Mouse (Mus musculus) heart, embryonic 10.5 days (tissue): ENCODE results near the gene Arid1b. TPM values are rescaled to one million over a fixed set of nuclear protein-coding genes. Genes with fewer than 3 reads are reported as not detected.

ENCODE experiments used
- DNase-seq: peaks from one replicate; pipeline ENCODE4 v3.0.0-alpha.2; 2017; ENCODE audit warnings: low spot score
- H3K27ac ChIP-seq: fragments of 300-500 bp; sonication (generic); 2 replicates; pipeline ENCODE4 v1.5.1; 2016; ENCODE audit warnings: mild to moderate bottlenecking
- H3K27me3 ChIP-seq: fragments of 300-500 bp; sonication (generic); 2 replicates; pipeline ENCODE4 v1.6.1; 2016; ENCODE audit warnings: mild to moderate bottlenecking; ENCODE audit not compliant: poor library complexity, insufficient read depth, severe bottlenecking
- H3K36me3 ChIP-seq: fragments of 300-500 bp; sonication (generic); 2 replicates; pipeline ENCODE4 v1.6.1; 2016; ENCODE audit warnings: mild to moderate bottlenecking, moderate library complexity
- H3K4me1 ChIP-seq: fragments of 300-500 bp; sonication (generic); 2 replicates; pipeline ENCODE4 v1.6.1; 2016; ENCODE audit warnings: mild to moderate bottlenecking
- H3K4me3 ChIP-seq: fragments of 300-500 bp; sonication (generic); 2 replicates; pipeline ENCODE4 v1.5.1; 2016; ENCODE audit warnings: mild to moderate bottlenecking, moderate library complexity
- H3K9me3 ChIP-seq: fragments of 300-500 bp; sonication (generic); 2 replicates; pipeline ENCODE4 v1.6.1; 2016; ENCODE audit warnings: mild to moderate bottlenecking, moderate library complexity
- WGBS: fragments of 180-500 bp; shearing (Covaris S2); methylation state at CpG from one replicate; pipeline ENCODE4 v1.1.7; 2016; 5-methylcytosine and 5-hydroxymethylcytosine counted together
- polyA plus RNA-seq: library from polyadenylated mRNA; unstranded; fragments of >200 nt; fragmentation: Nextera tagmentation; extraction: Ambion mirVana; gene quantifications from 2 replicates; pipeline ENCODE4 v1.2.1, GENCODE M21; 2016

Arid1b gene
- polyA plus RNA-seq, 1 experiment from 2014 or later = 8.4 TPM

- WGBS = 61% methylated on average over 9 of the region's 9 CpGs
- no peak overlapping the region for H3K27ac ChIP-seq
- H3K9me3 ChIP-seq = no peaks in the 10 kb centered on the region
- peaks cover 28% of the 10 kb centered on the region; the same call in 1 of the 2 replicates for H3K4me1 ChIP-seq
- H3K4me3 ChIP-seq = no peak overlapping the region
- no peaks in the 10 kb centered on the region for H3K36me3 ChIP-seq
- H3K27me3 ChIP-seq = no peaks in the 10 kb centered on the region
- no peak for DNase-seq
Observed at GRCm38 (mm10) chr17:5258978-5259377, 264.8 kb downstream of the Arid1b start.

GRCm38 (mm10) chr17:5261131-5261651, 267.1 kb downstream of the Arid1b start:
- no peaks in the 10 kb centered on the region for H3K27me3 ChIP-seq
- 83% methylated on average over 8 of the region's 8 CpGs for WGBS
- H3K4me3 ChIP-seq = no peak overlapping the region
- peaks cover 17% of the 10 kb centered on the region; the same call in 1 of the 2 replicates for H3K4me1 ChIP-seq
- no peaks in the 10 kb centered on the region for H3K9me3 ChIP-seq
- no peak for DNase-seq
- H3K27ac ChIP-seq = no peak overlapping the region
- peaks cover 6% of the 10 kb centered on the region for H3K36me3 ChIP-seq

DNA sequence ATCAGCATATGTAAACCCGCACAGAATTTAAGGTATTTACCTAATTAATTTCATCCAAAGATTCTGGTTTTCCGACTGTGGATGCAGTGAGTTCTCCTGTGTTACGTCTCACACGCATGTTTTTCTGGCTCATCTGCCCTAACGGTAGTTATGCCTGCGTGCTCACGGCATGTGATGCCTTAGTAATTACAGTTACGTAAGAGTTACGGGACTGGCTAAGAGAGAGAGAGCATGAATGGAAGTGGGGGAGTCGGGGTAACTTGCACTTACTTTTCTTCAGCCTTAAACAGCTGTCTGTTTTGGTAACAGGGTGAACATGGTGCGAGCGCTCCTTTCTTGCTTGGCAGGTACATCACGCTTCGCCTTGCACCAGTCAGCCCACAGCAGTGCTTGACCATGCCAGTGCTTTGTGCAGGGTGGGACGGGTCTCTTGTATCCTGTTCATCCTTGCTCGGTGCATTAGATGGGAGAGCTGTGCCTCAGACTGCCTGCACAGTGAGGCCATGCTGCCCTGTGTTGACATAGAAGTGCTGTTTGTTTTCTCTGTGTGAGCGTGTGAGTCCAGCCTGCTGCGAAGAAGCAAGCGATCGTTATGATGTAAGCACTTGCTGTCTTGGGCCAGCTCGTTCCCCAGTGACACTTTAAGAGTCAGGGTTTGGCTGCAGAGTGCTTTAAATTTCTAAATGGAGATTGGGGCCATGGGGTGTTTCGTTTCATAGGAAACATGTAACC, 267.9 kb downstream of the Arid1b start:
- Histone ChIP-seq H3K27ac (no peak overlapping the region), H3K4me1 (peaks cover 16% of the 10 kb centered on the region; the same call in 1 of the 2 replicates), H3K36me3 (peaks cover 6% of the 10 kb centered on the region), H3K4me3 (no peak overlapping the region), H3K27me3 (no peaks in the 10 kb centered on the region), H3K9me3 (no peaks in the 10 kb centered on the region)
- 82% methylated on average over 22 of the region's 22 CpGs for WGBS
- DNase-seq = no peak

GRCm38 (mm10) chr17:5262788-5263187, 268.7 kb downstream of the Arid1b start:
- 76% methylated on average over 4 of the region's 4 CpGs for WGBS
- H3K27me3 ChIP-seq = no peaks in the 10 kb centered on the region
- no peak for DNase-seq

DNA sequence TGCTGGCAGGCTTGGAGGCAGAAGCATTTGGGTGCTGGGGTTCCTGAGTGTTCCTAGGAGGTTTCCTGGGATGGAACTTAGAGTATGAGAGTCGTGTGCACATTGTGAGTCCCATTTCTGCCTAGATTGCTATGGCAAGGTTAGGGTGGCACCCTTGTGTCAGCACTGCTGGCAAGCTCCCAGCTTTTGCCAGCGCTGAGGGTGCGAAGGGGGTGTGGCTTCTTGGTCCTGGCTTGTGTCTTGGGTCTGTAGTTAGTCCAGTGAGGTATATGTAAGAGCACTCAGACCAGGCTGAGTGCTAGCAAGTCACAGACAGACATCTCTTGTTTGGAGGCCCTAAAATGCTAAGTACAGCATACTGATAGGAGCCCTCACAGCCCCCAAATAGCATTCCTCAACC, 270.7 kb downstream of the Arid1b start:
- Histone ChIP-seq H3K27ac (no peak overlapping the region), H3K36me3 (peaks cover 9% of the 10 kb centered on the region), H3K27me3 (no peaks in the 10 kb centered on the region), H3K9me3 (no peaks in the 10 kb centered on the region), H3K4me3 (no peak overlapping the region), H3K4me1 (peaks cover 9% of the 10 kb centered on the region; the same call in 1 of the 2 replicates)
- no peak for DNase-seq
- 87% methylated on average over 3 of the region's 3 CpGs for WGBS

More at GRCm38 (mm10) chr17:5262788-5263187, 268.7 kb downstream of the Arid1b start:
- no peak overlapping the region for H3K27ac ChIP-seq
- H3K4me3 ChIP-seq = no peak overlapping the region
- H3K4me1 ChIP-seq = peaks cover 16% of the 10 kb centered on the region; the same call in 1 of the 2 replicates
- H3K9me3 ChIP-seq = no peaks in the 10 kb centered on the region
- H3K36me3 ChIP-seq = peaks cover 6% of the 10 kb centered on the region

- H3K4me1 ChIP-seq = peaks cover 6% of the 10 kb centered on the region; the same call in 1 of the 2 replicates
- no peak overlapping the region for H3K4me3 ChIP-seq
- H3K36me3 ChIP-seq = peaks cover 9% of the 10 kb centered on the region
- H3K27ac ChIP-seq = no peak overlapping the region
- no peaks in the 10 kb centered on the region for H3K27me3 ChIP-seq
- H3K9me3 ChIP-seq = no peaks in the 10 kb centered on the region
- DNase-seq = no peak
- 84% methylated on average over 6 of the region's 6 CpGs for WGBS
Observed at GRCm38 (mm10) chr17:5265615-5266014, 271.5 kb downstream of the Arid1b start.

DNA sequence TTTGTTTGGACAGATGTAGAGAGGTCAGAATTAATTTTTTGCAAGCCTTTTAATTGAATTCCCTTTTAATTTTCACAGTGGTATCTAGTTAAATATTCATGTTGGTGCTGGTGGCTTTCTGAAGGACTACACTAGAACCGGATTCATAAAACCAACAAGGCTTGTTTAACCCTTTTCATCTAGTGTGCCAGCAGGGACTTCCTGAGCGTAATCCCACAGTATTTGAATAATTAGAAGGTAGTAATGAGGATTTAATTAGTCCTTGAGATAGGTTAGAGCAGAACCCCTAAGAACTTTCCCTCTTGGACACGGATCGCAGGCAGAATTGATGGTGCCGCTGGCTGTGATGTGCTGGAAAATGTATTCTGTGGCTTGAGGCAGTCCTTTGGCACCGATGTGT, 273.6 kb downstream of the Arid1b start:
- no peak overlapping the region for H3K27ac ChIP-seq
- no peaks in the 10 kb centered on the region for H3K9me3 ChIP-seq
- peaks cover 9% of the 10 kb centered on the region for H3K36me3 ChIP-seq
- 92% methylated on average over 6 of the region's 6 CpGs for WGBS
- DNase-seq = no peak
- H3K4me1 ChIP-seq = no peaks in the 10 kb centered on the region
- no peaks in the 10 kb centered on the region for H3K27me3 ChIP-seq
- H3K4me3 ChIP-seq = no peak overlapping the region

DNA sequence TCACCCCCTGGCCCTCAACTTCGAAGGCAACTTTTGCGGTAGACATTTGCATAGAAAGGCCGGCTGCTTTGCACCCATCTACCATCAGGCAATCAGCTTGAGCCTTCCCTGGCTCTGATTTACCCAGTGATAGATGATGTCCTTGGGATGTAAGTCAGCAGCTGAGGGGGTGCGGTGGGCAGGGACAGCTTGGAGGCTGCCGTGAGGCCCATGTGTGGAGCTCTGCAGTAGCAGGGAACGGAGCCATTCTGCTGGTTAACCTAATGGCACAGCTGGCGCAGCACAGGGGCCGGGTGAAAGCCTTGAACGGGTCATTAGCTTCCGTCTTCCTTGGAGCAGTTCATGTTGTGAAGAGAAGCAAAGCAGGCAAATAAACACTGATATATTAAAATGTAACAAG, 275.2 kb downstream of the Arid1b start:
- H3K36me3 ChIP-seq = peaks cover 8% of the 10 kb centered on the region
- no peaks in the 10 kb centered on the region for H3K27me3 ChIP-seq
- H3K9me3 ChIP-seq = no peaks in the 10 kb centered on the region
- WGBS = 91% methylated on average over 10 of the region's 10 CpGs
- no peak for DNase-seq
- no peak overlapping the region for H3K4me3 ChIP-seq
- H3K27ac ChIP-seq = no peak overlapping the region
- no peaks in the 10 kb centered on the region for H3K4me1 ChIP-seq

GRCm38 (mm10) chr17:5269774-5270173, 275.6 kb downstream of the Arid1b start:
- whole genome bisulfite sequencing = 88% methylated on average over 16 of the region's 16 CpGs

DNA sequence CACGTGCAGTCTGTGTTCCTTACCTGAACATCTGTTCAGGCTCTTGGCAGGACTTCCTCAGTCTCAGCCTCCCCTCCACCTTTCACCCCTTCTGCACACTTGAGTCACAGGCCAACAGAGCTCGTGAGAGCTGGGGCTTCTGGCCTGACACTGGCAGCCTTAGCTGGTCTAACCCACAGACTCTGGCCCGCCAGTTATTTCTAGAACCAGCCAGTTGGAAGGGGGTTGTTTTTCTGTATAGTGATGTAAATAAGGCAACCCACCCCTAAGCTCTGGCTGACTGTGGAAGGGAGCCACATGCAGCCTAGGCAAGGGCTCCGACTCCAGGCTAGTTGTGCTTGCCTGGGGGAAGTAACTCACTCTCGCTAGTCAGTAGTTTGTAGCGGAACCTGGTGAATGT, 276.7 kb downstream of the Arid1b start:
- Histone ChIP-seq H3K9me3 (no peaks in the 10 kb centered on the region), H3K36me3 (peaks cover 4% of the 10 kb centered on the region; the same call in 1 of the 2 replicates), H3K27ac (no peak overlapping the region), H3K4me3 (no peak overlapping the region), H3K27me3 (no peaks in the 10 kb centered on the region), H3K4me1 (no peaks in the 10 kb centered on the region)
- DNase-seq = no peak
- whole genome bisulfite sequencing = 79% methylated on average over 6 of the region's 6 CpGs

More at GRCm38 (mm10) chr17:5269774-5270173, 275.6 kb downstream of the Arid1b start:
- Histone ChIP-seq H3K36me3 (peaks cover 4% of the 10 kb centered on the region; the same call in 1 of the 2 replicates), H3K4me1 (no peaks in the 10 kb centered on the region), H3K27ac (no peak overlapping the region), H3K27me3 (no peaks in the 10 kb centered on the region), H3K9me3 (no peaks in the 10 kb centered on the region), H3K4me3 (no peak overlapping the region)
- no peak for DNase-seq

DNA sequence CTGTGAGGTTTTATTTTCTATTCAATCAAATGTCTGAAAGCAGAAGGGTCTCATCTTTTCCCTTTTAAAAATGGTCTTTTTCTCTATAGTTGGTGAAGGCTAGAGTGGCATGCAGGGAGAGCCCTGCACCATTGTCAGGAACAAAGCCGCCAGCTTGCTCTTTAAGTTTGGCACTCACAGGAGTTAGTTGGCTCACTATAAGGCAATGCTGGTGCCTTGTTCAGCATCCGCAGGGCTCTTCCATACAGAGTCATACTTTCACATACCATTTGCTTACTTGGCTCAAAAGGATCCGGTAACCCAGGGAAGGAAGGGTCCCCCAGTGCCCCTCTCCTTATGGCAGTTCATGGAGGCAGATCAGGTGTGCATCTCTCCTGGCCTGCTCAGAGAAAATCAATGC, 279.0 kb downstream of the Arid1b start:
- DNase-seq = no peak
- 92% methylated on average over 3 of the region's 3 CpGs for WGBS
- H3K9me3 ChIP-seq = no peaks in the 10 kb centered on the region
- peaks cover 12% of the 10 kb centered on the region for H3K4me1 ChIP-seq
- H3K27ac ChIP-seq = no peak overlapping the region
- no peak overlapping the region for H3K4me3 ChIP-seq
- H3K27me3 ChIP-seq = no peaks in the 10 kb centered on the region
- H3K36me3 ChIP-seq = peaks cover 1% of the 10 kb centered on the region; the same call in 1 of the 2 replicates

DNA sequence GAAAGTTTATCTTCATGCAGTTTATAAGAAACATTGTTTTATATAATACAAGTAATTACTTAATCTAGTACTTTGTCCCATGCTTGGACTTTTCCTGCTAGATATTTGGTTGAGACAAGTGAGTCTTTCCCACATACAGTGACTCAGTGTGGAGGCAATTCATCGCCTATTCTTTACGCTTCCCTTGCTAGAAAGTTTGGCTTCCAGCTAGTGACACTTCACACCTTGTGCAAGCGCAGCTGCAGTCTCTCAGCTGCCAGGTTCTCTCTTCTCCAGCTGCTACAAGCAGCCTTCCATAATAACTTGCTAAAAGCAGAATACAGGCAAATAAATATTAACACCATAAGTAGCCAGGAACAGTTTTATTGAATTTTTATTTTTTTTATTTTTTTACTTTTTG, 279.6 kb downstream of the Arid1b start:
- H3K36me3 ChIP-seq = no peaks in the 10 kb centered on the region
- no peaks in the 10 kb centered on the region for H3K9me3 ChIP-seq
- H3K4me3 ChIP-seq = no peak overlapping the region
- H3K27me3 ChIP-seq = no peaks in the 10 kb centered on the region
- WGBS = 83% methylated on average over 3 of the region's 3 CpGs
- no peak for DNase-seq
- peaks cover 13% of the 10 kb centered on the region for H3K4me1 ChIP-seq
- H3K27ac ChIP-seq = no peak overlapping the region

DNA sequence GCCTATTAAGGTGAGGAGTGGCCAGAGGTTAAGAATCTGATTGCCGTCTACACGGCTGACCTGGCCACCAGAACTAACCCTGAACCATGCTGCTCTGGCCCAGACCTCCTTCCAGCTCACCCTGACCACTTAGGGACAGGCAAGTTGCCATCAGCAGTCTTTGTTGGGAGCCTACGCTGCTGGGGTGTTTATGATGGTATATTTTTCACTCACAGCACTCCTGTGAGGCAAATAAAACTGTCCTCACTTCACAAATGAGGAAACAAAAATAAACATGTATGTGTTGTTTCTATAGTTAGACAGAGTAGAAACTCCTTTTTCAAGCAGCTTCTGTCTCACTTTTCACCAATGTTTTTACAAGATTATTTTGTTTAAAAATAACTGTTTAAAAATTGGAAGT, 280.3 kb downstream of the Arid1b start:
- H3K4me1 ChIP-seq = peaks cover 13% of the 10 kb centered on the region
- H3K36me3 ChIP-seq = peaks cover 6% of the 10 kb centered on the region; the same call in 1 of the 2 replicates
- 87% methylated on average over 3 of the region's 3 CpGs for WGBS
- H3K27me3 ChIP-seq = no peaks in the 10 kb centered on the region
- no peaks in the 10 kb centered on the region for H3K9me3 ChIP-seq
- no peak overlapping the region for H3K27ac ChIP-seq
- DNase-seq = no peak
- H3K4me3 ChIP-seq = no peak overlapping the region
